Mouse (Mus musculus) hindbrain, postnatal 0 days (tissue): ENCODE data around the gene Nob1. TPM values are rescaled to one million over a fixed set of nuclear protein-coding genes. Genes with fewer than 3 reads are reported as not detected.
A peak's percentile ranks its signal among the peaks of the same experiment; 100 is the strongest.

Source experiments
- ATAC-seq: fragments of 200-750 bp; cut with Nextera tagmentation; 2 replicates; pipeline ENCODE4 v1.8.0; 2017; ENCODE audit warnings: mild to moderate bottlenecking, moderate TSS enrichment, moderate library complexity
- DNase-seq: peaks from one replicate; pipeline ENCODE4 v3.0.0-alpha.2; 2015; ENCODE audit warnings: low spot score
- H3K27ac ChIP-seq: fragments of 300-500 bp; sonication (generic); 2 replicates; pipeline ENCODE4 v1.5.1; 2014; ENCODE audit warnings: mild to moderate bottlenecking
- H3K27me3 ChIP-seq: fragments of 300-500 bp; sonication (generic); 2 replicates; pipeline ENCODE4 v1.6.1; 2014; ENCODE audit warnings: low read length, mixed read lengths; ENCODE audit not compliant: insufficient read depth
- H3K36me3 ChIP-seq: fragments of 300-500 bp; sonication (generic); 2 replicates; pipeline ENCODE4 v1.6.1; 2014; ENCODE audit warnings: low read length, mixed read lengths; ENCODE audit not compliant: insufficient read depth
- H3K4me1 ChIP-seq: fragments of 300-500 bp; sonication (generic); 2 replicates; pipeline ENCODE4 v1.6.1; 2014; ENCODE audit warnings: antibody characterized with exemption, low read length, mixed read lengths; ENCODE audit not compliant: insufficient read depth
- H3K4me2 ChIP-seq: fragments of 300-500 bp; sonication (generic); 2 replicates; pipeline ENCODE4 v1.6.1; 2014; ENCODE audit warnings: low read depth, mild to moderate bottlenecking, low read length, moderate library complexity, mixed read lengths
- H3K4me3 ChIP-seq: fragments of 300-500 bp; sonication (generic); 2 replicates; pipeline ENCODE4 v1.5.1; 2014; ENCODE audit warnings: low read length
- H3K9ac ChIP-seq: fragments of 300-500 bp; sonication (generic); replicated peaks from 2 replicates; pipeline ENCODE4 v1.6.1; 2014; ENCODE audit warnings: mild to moderate bottlenecking, low read length, moderate library complexity, mixed read lengths
- H3K9me3 ChIP-seq: fragments of 300-500 bp; sonication (generic); 2 replicates; pipeline ENCODE4 v1.6.1; 2016; ENCODE audit warnings: low read length, mixed read lengths
- CTCF ChIP-seq: IDR thresholded peaks from 2 replicates; pipeline ENCODE4 v1.5.1; 2016; ENCODE audit warnings: antibody characterized with exemption, control low read depth, low read depth
- WGBS: fragments of 180-500 bp; shearing (Covaris S2); extraction: QIAGEN DNeasy Blood & Tissue Kit; methylation state at CpG from one replicate; pipeline ENCODE4 v1.1.7; 2014; 5-methylcytosine and 5-hydroxymethylcytosine counted together
- polyA plus RNA-seq: library from polyadenylated mRNA; unstranded; fragments of >200 nt; fragmentation: Nextera tagmentation; extraction: Ambion mirVana; gene quantifications from 2 replicates; pipeline ENCODE4 v1.2.1, GENCODE M21; 2015
- total RNA-seq: library from RNA; depleted of rRNA; stranded (reverse); fragments of >200 nt; gene quantifications from 2 replicates; pipeline ENCODE4 v1.2.3, GENCODE M21; 2014

The Nob1 gene
- total and polyA plus RNA-seq, 2 experiments from 2014 or later = 24.9 to 48.9 TPM

DNA sequence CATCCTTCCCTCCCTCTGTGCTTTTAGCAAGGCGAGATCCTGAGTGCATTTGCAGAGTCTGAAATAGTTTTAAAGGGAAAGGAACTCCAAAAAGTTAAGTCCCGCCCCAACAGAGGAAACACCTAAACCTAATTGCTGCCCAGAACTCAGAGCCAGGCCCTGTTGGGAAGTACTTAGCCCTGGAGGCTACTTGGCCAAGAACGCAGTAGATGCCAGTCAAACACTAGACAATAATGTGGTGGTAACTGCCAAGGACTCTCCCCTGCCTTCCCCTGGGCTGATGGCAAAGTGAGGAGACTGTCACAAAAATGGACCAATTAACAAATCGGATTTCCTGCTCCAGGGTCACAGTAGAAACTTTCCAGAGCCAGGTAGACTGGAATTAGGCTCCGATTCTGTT, 23.0 kb downstream of the Nob1 start:
- WGBS = 75% methylated on average over 5 of the region's 5 CpGs
- Histone ChIP-seq H3K36me3 (no peaks in the 10 kb centered on the region), H3K27ac (peak overlapping the region; percentile 76; the same call in 1 of the 2 replicates), H3K4me3 (no peak overlapping the region), H3K4me1 (0 out of 2 replicates have a peak, but pooled peaks cover 4% of the 10 kb centered on the region), H3K9me3 (no peaks in the 10 kb centered on the region), H3K9ac (no peak overlapping the region), H3K4me2 (no peak overlapping the region), H3K27me3 (no peaks in the 10 kb centered on the region)
- no peak for DNase-seq
- TF ChIP-seq CTCF = no peak
- ATAC-seq = no peak

DNA sequence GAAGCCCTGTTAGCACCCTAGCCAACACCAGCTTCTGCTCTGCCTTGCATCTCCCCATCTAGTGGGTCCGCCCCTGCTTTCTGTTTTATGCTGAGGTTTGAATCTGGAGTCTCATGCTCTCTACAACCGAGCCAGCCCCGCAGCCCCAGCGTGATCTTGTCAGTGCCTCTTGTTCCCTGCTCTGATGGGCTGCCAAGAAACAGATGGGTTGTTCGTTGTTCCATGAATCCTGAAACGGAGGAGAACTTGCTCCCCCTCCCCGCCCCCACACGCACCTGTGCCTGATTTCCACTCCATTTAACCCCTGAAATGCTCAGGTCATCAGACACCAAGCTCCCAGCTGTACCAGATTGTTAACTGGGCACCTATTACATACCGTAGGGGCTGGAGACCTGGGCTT, 25.4 kb downstream of the Nob1 start:
- Histone ChIP-seq H3K27me3 (no peaks in the 10 kb centered on the region), H3K9ac (no peak overlapping the region), H3K4me3 (no peak overlapping the region), H3K27ac (no peak overlapping the region; the same call in 1 of the 2 replicates), H3K9me3 (no peaks in the 10 kb centered on the region), H3K4me1 (0 out of 2 replicates have a peak, but pooled peaks cover 4% of the 10 kb centered on the region), H3K36me3 (no peaks in the 10 kb centered on the region), H3K4me2 (no peak overlapping the region)
- ATAC-seq = no peak
- WGBS = 23% methylated on average over 9 of the region's 9 CpGs
- no peak for TF ChIP-seq CTCF
- DNase-seq = peak; percentile 71

DNA sequence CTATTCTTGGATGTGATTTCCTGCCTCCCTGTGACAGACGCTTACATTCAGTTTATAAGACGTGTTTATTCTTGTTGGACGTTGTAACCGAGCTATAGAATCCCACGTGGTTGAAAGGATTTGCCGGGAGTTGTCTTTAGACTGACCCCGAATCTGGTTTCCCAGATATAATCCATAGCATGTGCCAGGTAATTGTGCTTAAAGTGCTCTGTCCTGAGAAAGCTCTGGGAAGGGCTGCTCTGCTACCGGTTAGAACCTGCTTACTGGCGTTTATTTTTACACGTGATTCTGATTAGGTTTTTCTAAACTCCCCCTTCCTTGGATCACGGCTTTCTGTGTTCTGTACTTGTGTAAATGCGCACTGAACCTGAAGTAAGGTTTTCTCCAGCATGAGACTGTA, 27.2 kb downstream of the Nob1 start:
- no peaks in the 10 kb centered on the region for H3K4me1 ChIP-seq
- H3K27ac ChIP-seq = no peak overlapping the region
- no peak overlapping the region for H3K9ac ChIP-seq
- H3K4me2 ChIP-seq = no peak overlapping the region
- no peak for TF ChIP-seq CTCF
- ATAC-seq = no peak
- H3K27me3 ChIP-seq = no peaks in the 10 kb centered on the region
- H3K9me3 ChIP-seq = no peaks in the 10 kb centered on the region
- DNase-seq = no peak
- no peak overlapping the region for H3K4me3 ChIP-seq
- 60% methylated on average over 12 of the region's 12 CpGs for WGBS
- no peaks in the 10 kb centered on the region for H3K36me3 ChIP-seq

DNA sequence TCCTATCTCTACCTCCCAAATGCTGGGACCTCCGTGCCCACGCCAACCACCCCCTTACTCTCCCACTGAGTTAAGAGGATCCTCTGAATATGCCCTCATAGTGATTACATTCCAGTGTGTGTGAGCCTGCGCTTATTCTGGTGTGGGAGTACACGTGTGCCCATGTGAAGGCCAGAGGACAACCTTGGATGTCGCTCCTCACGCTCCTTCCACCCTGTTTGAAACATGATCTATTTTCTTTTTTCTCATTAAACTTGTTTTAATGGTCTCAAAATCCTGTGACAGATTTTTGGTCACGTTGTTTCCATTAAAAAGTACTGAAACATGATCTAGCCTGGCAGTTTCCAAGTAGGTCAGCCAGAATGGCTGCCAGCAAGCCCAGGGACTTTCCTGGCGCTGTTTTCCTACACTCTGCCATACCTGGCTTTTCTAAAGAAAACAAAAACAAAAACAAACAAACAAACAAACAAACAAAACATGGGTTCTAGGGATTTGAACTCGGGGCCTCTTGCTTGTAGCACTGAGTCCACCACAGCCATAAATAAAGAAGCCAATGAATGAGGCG, 28.7 kb downstream of the Nob1 start:
- Histone ChIP-seq H3K4me3 (no peak overlapping the region), H3K4me2 (no peak overlapping the region), H3K4me1 (no peaks in the 10 kb centered on the region), H3K9ac (no peak overlapping the region), H3K36me3 (no peaks in the 10 kb centered on the region), H3K27ac (no peak overlapping the region), H3K9me3 (no peaks in the 10 kb centered on the region), H3K27me3 (no peaks in the 10 kb centered on the region)
- ATAC-seq = no peak
- no peak for DNase-seq
- 87% methylated on average over 10 of the region's 10 CpGs for WGBS
- no peak for TF ChIP-seq CTCF

DNA sequence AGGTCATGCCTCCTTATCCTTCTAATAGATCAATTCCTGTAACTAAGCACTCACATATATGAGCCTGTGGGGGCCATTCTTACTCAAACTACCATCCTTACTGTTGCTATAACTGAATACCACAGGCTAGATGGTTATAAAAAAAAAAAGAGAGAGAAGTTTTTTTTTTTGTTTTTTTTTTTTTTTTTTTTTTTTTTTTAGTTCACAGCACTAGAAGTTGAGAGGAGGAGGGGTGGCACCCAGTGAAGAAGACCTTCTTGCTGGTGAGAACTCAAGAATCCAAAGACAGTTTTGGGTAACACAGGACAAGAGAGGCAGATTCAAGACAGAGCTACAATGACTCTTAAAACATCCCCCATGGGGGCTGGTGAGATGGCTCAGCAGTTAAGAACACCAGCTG, 29.5 kb downstream of the Nob1 start:
- Histone ChIP-seq H3K4me2 (no peak overlapping the region), H3K4me3 (no peak overlapping the region), H3K27ac (no peak overlapping the region), H3K4me1 (no peaks in the 10 kb centered on the region), H3K9me3 (no peaks in the 10 kb centered on the region), H3K27me3 (no peaks in the 10 kb centered on the region), H3K36me3 (no peaks in the 10 kb centered on the region), H3K9ac (no peak overlapping the region)
- no peak for TF ChIP-seq CTCF
- DNase-seq (no peak), ATAC-seq (no peak)

DNA sequence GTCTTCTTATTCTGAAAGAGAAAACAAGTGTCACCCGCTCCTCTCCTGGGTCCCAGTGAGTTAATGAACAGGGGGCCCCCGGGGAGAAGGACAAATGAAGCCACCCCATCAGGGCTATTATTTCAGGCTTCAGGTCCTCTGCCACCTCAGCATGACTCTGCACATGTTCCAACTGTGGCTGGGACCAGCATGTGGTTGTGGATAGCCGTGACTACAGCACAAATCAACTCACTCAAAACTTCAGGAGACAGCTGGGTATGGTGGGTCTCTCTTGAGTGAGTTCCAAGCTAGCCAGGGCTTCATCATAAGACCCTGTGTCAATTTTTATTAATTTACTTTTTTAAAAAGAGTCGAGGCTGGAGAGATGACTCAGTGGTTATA, 33.7 kb downstream of the Nob1 start:
- ATAC-seq = no peak

DNA sequence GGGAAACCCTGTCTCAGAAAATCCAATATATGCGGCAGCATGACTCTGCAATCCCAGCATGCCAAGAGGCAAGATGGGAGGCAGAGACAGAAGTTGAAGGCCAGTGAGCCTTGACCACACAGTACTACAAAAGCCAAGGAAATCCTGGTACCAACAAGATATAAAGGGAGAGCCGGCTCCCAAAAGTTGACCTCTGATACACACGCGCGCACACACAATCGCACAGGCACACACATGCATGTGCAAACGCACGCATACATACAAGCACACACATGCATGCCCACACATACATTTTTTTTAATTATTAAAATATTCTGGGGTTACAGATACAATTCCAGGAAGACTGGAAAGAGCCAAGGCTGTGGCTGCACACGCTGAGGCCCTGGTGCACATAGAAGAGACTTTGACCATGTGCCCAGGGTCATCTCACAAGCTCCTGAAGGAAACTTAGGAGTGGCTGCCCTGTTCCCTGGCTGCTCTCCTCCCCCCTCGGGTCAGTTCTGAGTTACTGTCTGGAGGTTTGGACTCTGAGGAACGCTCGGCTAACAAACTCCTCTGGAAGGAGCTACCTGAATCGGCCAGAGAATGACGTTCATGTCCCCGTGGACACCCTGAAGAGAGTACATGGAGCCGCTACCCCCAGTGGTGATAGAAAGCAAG, 34.2 kb downstream of the Nob1 start:
- ATAC-seq (no peak), DNase-seq (no peak)
- H3K27ac ChIP-seq = no peak overlapping the region
- 92% methylated on average over 16 of the region's 16 CpGs for WGBS
- no peak overlapping the region for H3K4me2 ChIP-seq
- TF ChIP-seq CTCF = no peak
- H3K4me3 ChIP-seq = no peak overlapping the region
- no peaks in the 10 kb centered on the region for H3K9me3 ChIP-seq
- no peaks in the 10 kb centered on the region for H3K36me3 ChIP-seq
- H3K4me1 ChIP-seq = peaks cover 4% of the 10 kb centered on the region; the same call in 1 of the 2 replicates
- H3K27me3 ChIP-seq = no peaks in the 10 kb centered on the region
- no peak overlapping the region for H3K9ac ChIP-seq

More for the DNA sequence above, 33.7 kb downstream of the Nob1 start:
- peaks cover 4% of the 10 kb centered on the region; the same call in 1 of the 2 replicates for H3K4me1 ChIP-seq
- no peak for DNase-seq
- no peak overlapping the region for H3K4me3 ChIP-seq
- no peak overlapping the region for H3K4me2 ChIP-seq
- H3K9me3 ChIP-seq = no peaks in the 10 kb centered on the region
- no peak overlapping the region for H3K27ac ChIP-seq
- 54% methylated on average over 4 of the region's 4 CpGs for WGBS
- H3K36me3 ChIP-seq = no peaks in the 10 kb centered on the region
- H3K27me3 ChIP-seq = no peaks in the 10 kb centered on the region
- H3K9ac ChIP-seq = no peak overlapping the region
- TF ChIP-seq CTCF = no peak
